Mouse (Mus musculus): ENCODE data around the gene Vmn2r46. TPM values are rescaled to one million over a fixed set of nuclear protein-coding genes. Genes with fewer than 3 reads are reported as not detected.
"Not testable (repeated sequence)": the region's sequence is repeated elsewhere in the genome, so short reads cannot be mapped to it uniquely, and the experiment has no call there.

The Vmn2r46 gene
- not detected in 2 replicates for polyA plus RNA-seq (2015; fragmentation: Nextera tagmentation; extraction: Ambion mirVana)

DNA sequence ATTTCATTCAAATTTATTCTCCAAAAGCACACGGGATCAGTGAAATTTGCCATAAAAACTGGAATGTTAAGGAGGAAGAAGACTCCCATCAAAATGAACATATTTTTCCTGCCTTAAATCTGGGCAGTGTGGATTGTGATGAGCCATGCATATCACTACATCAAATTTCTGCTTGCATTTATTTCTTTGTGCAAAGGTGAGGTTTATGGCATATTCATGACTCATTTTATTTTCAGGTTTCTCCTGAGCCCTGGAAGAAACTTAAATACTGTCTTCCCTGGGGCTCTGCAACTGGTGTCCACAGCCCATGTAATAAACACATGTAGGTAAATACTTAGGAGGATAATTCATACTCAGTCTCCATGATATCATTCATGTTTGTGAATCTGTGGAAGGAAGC is at the start of gene Vmn2r46:
TSS of gene Vmn2r46 (minus strand) at position 101 of the 400 bp plus-strand sequence.
- not testable (repeated sequence) for H3K4me3 ChIP-seq; H3K9ac ChIP-seq; H3K27ac ChIP-seq; H3K9me3 ChIP-seq; ATAC-seq (ENCODE audit: insufficient number of reproducible peaks, insufficient read depth, low FRiP score, low TSS enrichment, low read depth); H3K36me3 ChIP-seq; H3K4me1 ChIP-seq; H3K4me2 ChIP-seq; H3K27me3 ChIP-seq
- WGBS = no CpG with 5 or more reads among the region's 1 CpGs

Other genes starting within 250 kb of the Vmn2r46 start
- not detected in 2 replicates for gene Vmn2r47, start 70.8 kb upstream of the Vmn2r46 start, polyA plus RNA-seq (2015; fragmentation: Nextera tagmentation; extraction: Ambion mirVana)
- gene Vmn2r48, start 183.0 kb upstream of the Vmn2r46 start, polyA plus RNA-seq (2015; fragmentation: Nextera tagmentation; extraction: Ambion mirVana) = not detected in 2 replicates
- gene Vmn2r49, start 221.7 kb upstream of the Vmn2r46 start, polyA plus RNA-seq (2015; fragmentation: Nextera tagmentation; extraction: Ambion mirVana) = not detected in 2 replicates